Mouse (Mus musculus): Measurements from ENCODE around the gene Olfr67. TPM values are rescaled to one million over a fixed set of nuclear protein-coding genes. Genes with fewer than 3 reads are reported as not detected.
A peak's percentile ranks its signal among the peaks of the same experiment; 100 is the strongest.
"Not testable (repeated sequence)": the region's sequence is repeated elsewhere in the genome, so short reads cannot be mapped to it uniquely, and the experiment has no call there.

Gene Olfr67
- not detected in 2 replicates for polyA plus RNA-seq (2012; rRNA removed)

DNA sequence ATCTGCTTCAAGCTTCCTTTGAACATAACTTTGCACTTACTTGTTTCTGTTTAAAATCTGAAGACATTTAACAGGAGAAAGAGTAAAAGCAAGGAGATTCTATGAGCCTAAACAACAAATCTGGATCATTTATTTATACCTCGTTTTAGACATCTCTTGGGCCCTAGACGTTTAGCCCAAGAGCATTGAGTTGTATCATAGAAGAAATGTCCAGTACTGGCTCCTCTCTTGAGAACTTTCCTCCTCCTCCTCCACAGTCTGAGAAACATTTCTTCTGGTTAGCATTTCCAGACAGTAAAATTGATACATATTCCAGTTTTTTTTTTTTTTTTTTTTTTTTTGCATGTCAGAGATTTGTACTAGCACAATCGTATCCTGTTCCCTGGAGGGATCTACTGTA lies at the start of gene Olfr67:
Gene Olfr67 (minus strand): TSS at position 101 of the 400 bp plus-strand sequence.
- no peak for DNase-seq (ENCODE audit: low read depth in 1 of 2, low spot score in 2 of 2)
- WGBS = 56% methylated on average over 3 of the region's 3 CpGs
- Histone ChIP-seq H3K27ac (ENCODE audit: insufficient read depth, low read length) (no peak within 1 kb of the TSS), H3K4me3 (ENCODE audit: extremely low read depth, insufficient read depth, insufficient read length) (no peak within 1 kb of the TSS), H3K36me3 (ENCODE audit: control insufficient read depth, insufficient read depth, low read length) (no peaks in the 10 kb centered on the region), H3K4me1 (ENCODE audit: control insufficient read depth, insufficient read depth, insufficient read length) (no peaks in the 10 kb centered on the region), H3K27me3 (ENCODE audit: control insufficient read depth, insufficient read depth, low read length) (no peaks in the 10 kb centered on the region)
- no peak for TF ChIP-seq POLR2A (IDR thresholded peaks at IDR 0.05; ENCODE audit: low read depth, low read length)
- TF ChIP-seq CTCF (IDR thresholded peaks at IDR 0.05; ENCODE audit: extremely low read depth, insufficient read depth, insufficient read length, insufficient replicate concordance) = no peak

DNA sequence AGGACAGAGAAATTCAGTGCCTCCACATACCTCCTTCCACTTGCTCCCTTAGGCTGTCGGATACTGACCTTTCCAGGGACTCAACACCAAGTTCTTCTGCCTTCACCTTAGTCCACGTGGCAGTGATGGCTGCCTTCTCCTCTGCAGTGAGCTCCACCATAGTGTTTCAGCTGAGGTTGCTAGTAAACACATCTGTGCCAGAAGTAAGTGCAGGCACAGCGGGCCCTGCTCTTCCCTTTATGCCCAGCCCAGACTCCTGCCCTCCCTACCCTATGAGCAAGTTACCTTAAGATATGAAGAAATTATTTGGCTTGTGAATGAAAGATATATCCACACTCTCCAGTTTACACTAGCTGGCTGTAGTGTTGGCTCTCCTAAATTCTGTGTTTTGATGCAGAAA lies 48.6 kb upstream of the Olfr67 start, which contains the start of gene Hbb-bh2:
Gene Hbb-bh2 (minus strand): TSS at position 253 of the 400 bp plus-strand sequence.
- 86% methylated on average over 3 of the region's 3 CpGs for WGBS
- H3K4me1 ChIP-seq (ENCODE audit: control insufficient read depth, insufficient read depth, insufficient read length) = peaks cover 4% of the 10 kb centered on the region; the same call in 1 of the 2 replicates
- no peak within 1 kb of the TSS for H3K27ac ChIP-seq (ENCODE audit: insufficient read depth, low read length)
- no peaks in the 10 kb centered on the region for H3K36me3 ChIP-seq (ENCODE audit: control insufficient read depth, insufficient read depth, low read length)
- H3K27me3 ChIP-seq (ENCODE audit: control insufficient read depth, insufficient read depth, low read length) = no peaks in the 10 kb centered on the region
- no peak within 1 kb of the TSS for H3K4me3 ChIP-seq (ENCODE audit: extremely low read depth, insufficient read depth, insufficient read length)
- DNase-seq (ENCODE audit: low read depth in 1 of 2, low spot score in 2 of 2) = no peak
- TF ChIP-seq POLR2A (IDR thresholded peaks at IDR 0.05; ENCODE audit: low read depth, low read length) (no peak), CTCF (IDR thresholded peaks at IDR 0.05; ENCODE audit: extremely low read depth, insufficient read depth, insufficient read length, insufficient replicate concordance) (no peak)

DNA sequence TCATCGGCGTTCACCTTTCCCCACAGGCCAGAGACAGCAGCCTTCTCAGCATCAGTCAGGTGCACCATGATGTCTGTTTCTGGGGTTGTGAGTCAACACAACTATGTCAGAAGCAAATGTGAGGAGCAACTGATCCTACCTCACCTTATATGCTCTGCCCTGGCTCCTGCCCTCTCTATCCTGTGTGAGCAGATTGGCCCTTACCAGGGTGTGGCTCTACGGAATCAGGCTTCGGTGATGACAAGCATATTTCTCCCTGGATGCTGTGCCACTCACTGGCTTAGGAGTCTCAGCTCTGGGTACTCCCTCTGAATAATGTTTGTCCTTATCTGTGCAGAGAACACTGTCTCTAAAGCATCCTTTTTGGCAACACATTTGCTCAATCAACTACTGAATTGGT lies 36.2 kb upstream of the Olfr67 start, which contains the start of gene Hbb-bs:
Gene Hbb-bs (minus strand): TSS at position 289 of the 400 bp plus-strand sequence.
- H3K36me3 ChIP-seq (ENCODE audit: control insufficient read depth, insufficient read depth, low read length) = no peaks in the 10 kb centered on the region
- 84% methylated on average over 4 of the region's 4 CpGs for WGBS
- H3K4me1 ChIP-seq (ENCODE audit: control insufficient read depth, insufficient read depth, insufficient read length) = no peaks in the 10 kb centered on the region
- peak within 1 kb of the TSS; percentile 54; the same call in 1 of the 2 replicates for H3K27ac ChIP-seq (ENCODE audit: insufficient read depth, low read length)
- no peaks in the 10 kb centered on the region for H3K27me3 ChIP-seq (ENCODE audit: control insufficient read depth, insufficient read depth, low read length)
- no peak for DNase-seq (ENCODE audit: low read depth in 1 of 2, low spot score in 2 of 2)
- no peak within 1 kb of the TSS for H3K4me3 ChIP-seq (ENCODE audit: extremely low read depth, insufficient read depth, insufficient read length)
- no peak for TF ChIP-seq POLR2A (IDR thresholded peaks at IDR 0.05; ENCODE audit: low read depth, low read length)

- H3K27me3 ChIP-seq (ENCODE audit: control insufficient read depth, insufficient read depth, low read length); H3K4me3 ChIP-seq (ENCODE audit: extremely low read depth, insufficient read depth, insufficient read length); H3K27ac ChIP-seq (ENCODE audit: insufficient read depth, low read length); H3K4me1 ChIP-seq (ENCODE audit: control insufficient read depth, insufficient read depth, insufficient read length); H3K36me3 ChIP-seq (ENCODE audit: control insufficient read depth, insufficient read depth, low read length); DNase-seq (ENCODE audit: low read depth in 1 of 2, low spot score in 2 of 2): not testable (repeated sequence)
- no CpG with 5 or more reads among the region's 2 CpGs for WGBS
These were observed 35.5 kb upstream of the Olfr67 start for GRCm38 (mm10) chr7:103827139-103827538.

DNA sequence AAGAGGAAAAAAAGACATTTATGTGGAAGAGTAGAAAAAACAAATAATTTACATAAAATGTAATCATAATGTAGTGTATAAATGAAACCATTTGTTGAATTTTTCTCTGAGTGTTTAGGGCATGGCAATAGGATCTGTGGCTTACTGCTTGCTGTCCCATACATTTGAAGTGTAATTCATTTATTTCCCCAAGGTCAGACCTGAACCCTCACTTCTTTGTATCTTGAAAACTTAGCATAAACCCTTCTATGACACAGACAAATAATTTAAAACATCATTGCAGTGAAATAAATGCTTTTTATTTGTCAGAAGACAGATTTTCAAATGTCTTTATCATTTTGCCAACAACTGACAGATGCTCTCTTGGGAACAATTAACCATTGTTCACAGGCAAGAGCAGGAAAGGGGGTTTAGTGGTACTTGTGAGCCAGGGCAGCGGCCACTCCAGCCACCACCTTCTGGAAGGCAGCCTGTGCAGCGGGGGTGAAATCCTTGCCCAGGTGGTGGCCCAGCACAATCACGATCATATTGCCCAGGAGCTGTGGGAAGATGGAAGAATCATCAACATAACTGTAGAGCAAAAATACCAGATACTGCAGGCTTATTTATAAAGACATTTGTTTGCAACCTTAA lies 34.8 kb upstream of the Olfr67 start:
- no peaks in the 10 kb centered on the region for H3K27me3 ChIP-seq (ENCODE audit: control insufficient read depth, insufficient read depth, low read length)
- WGBS = 53% methylated on average over 3 of the region's 3 CpGs
- no peak overlapping the region for H3K4me3 ChIP-seq (ENCODE audit: extremely low read depth, insufficient read depth, insufficient read length)
- no peak overlapping the region; the same call in 1 of the 2 replicates for H3K27ac ChIP-seq (ENCODE audit: insufficient read depth, low read length)
- H3K36me3 ChIP-seq (ENCODE audit: control insufficient read depth, insufficient read depth, low read length) = no peaks in the 10 kb centered on the region
- H3K4me1 ChIP-seq (ENCODE audit: control insufficient read depth, insufficient read depth, insufficient read length) = no peaks in the 10 kb centered on the region
- DNase-seq (ENCODE audit: low read depth in 1 of 2, low spot score in 2 of 2) = no peak
- TF ChIP-seq POLR2A (IDR thresholded peaks at IDR 0.05; ENCODE audit: low read depth, low read length) (no peak), CTCF (IDR thresholded peaks at IDR 0.05; ENCODE audit: extremely low read depth, insufficient read depth, insufficient read length, insufficient replicate concordance) (no peak)

- H3K36me3 ChIP-seq (ENCODE audit: control insufficient read depth, insufficient read depth, low read length) = no peaks in the 10 kb centered on the region
- H3K4me3 ChIP-seq (ENCODE audit: extremely low read depth, insufficient read depth, insufficient read length) = no peak overlapping the region
- no peak for TF ChIP-seq POLR2A (IDR thresholded peaks at IDR 0.05; ENCODE audit: low read depth, low read length)
- no peak for TF ChIP-seq CTCF (IDR thresholded peaks at IDR 0.05; ENCODE audit: extremely low read depth, insufficient read depth, insufficient read length, insufficient replicate concordance)
- no peak overlapping the region for H3K27ac ChIP-seq (ENCODE audit: insufficient read depth, low read length)
- H3K4me1 ChIP-seq (ENCODE audit: control insufficient read depth, insufficient read depth, insufficient read length) = no peaks in the 10 kb centered on the region
- H3K27me3 ChIP-seq (ENCODE audit: control insufficient read depth, insufficient read depth, low read length) = no peaks in the 10 kb centered on the region
- DNase-seq (ENCODE audit: low read depth in 1 of 2, low spot score in 2 of 2) = no peak
- 88% methylated on average over 3 of the region's 3 CpGs for WGBS
These were observed 34.1 kb upstream of the Olfr67 start for GRCm38 (mm10) chr7:103825536-103826254.

GRCm38 (mm10) chr7:103824597-103824996 lies 33.0 kb upstream of the Olfr67 start:
- Histone ChIP-seq H3K27ac (ENCODE audit: insufficient read depth, low read length) (no peak overlapping the region), H3K4me3 (ENCODE audit: extremely low read depth, insufficient read depth, insufficient read length) (no peak overlapping the region), H3K36me3 (ENCODE audit: control insufficient read depth, insufficient read depth, low read length) (no peaks in the 10 kb centered on the region), H3K27me3 (ENCODE audit: control insufficient read depth, insufficient read depth, low read length) (no peaks in the 10 kb centered on the region), H3K4me1 (ENCODE audit: control insufficient read depth, insufficient read depth, insufficient read length) (no peaks in the 10 kb centered on the region)
- WGBS = 91% methylated on average over 2 of the region's 2 CpGs
- DNase-seq (ENCODE audit: low read depth in 1 of 2, low spot score in 2 of 2) = no peak
- no peak for TF ChIP-seq POLR2A (IDR thresholded peaks at IDR 0.05; ENCODE audit: low read depth, low read length)
- TF ChIP-seq CTCF (IDR thresholded peaks at IDR 0.05; ENCODE audit: extremely low read depth, insufficient read depth, insufficient read length, insufficient replicate concordance) = no peak

GRCm38 (mm10) chr7:103815085-103815484 lies 23.5 kb upstream of the Olfr67 start:
- not testable (repeated sequence) for H3K4me3 ChIP-seq (ENCODE audit: extremely low read depth, insufficient read depth, insufficient read length); H3K36me3 ChIP-seq (ENCODE audit: control insufficient read depth, insufficient read depth, low read length); DNase-seq (ENCODE audit: low read depth in 1 of 2, low spot score in 2 of 2); H3K27ac ChIP-seq (ENCODE audit: insufficient read depth, low read length); H3K4me1 ChIP-seq (ENCODE audit: control insufficient read depth, insufficient read depth, insufficient read length); H3K27me3 ChIP-seq (ENCODE audit: control insufficient read depth, insufficient read depth, low read length)
- WGBS = 22% methylated on average over 1 of the region's 2 CpGs

All from spleen, adult 2 months (tissue).